Mouse (Mus musculus) cerebellum, adult 2 months (tissue): ENCODE data around the gene Thoc7.

Experiments
- CTCF ChIP-seq: fragments of 200-500 bp; IDR thresholded peaks from 2 replicates; pipeline ENCODE4 v1.5.1; 2011; ENCODE audit warnings: low read depth, mild to moderate bottlenecking, control low read depth, low read length, moderate library complexity, borderline replicate concordance; ENCODE audit not compliant: insufficient read depth
- POLR2A ChIP-seq: fragments of 200-500 bp; IDR thresholded peaks from 2 replicates; pipeline ENCODE4 v1.6.1; 2011; ENCODE audit warnings: low read length, control low read depth, borderline replicate concordance; ENCODE audit not compliant: insufficient read depth

- TF ChIP-seq CTCF (peak; percentile 45; the same call in 1 of the 2 replicates), POLR2A (no peak)
Measured at GRCm38 (mm10) chr14:13901611-13902067, 60.0 kb downstream of the Thoc7 start.
